Mouse (Mus musculus) layer of hippocampus, adult 11-12 months (tissue): ENCODE results near the gene Cd27.
A peak's percentile ranks its signal among the peaks of the same experiment; 100 is the strongest.
"Not testable (repeated sequence)": the region's sequence is repeated elsewhere in the genome, so short reads cannot be mapped to it uniquely, and the experiment has no call there.

Experiments used
- DNase-seq: peaks from one replicate; pipeline ENCODE4 v3.0.0; 2022; ENCODE audit warnings: low spot score

The Cd27 gene

DNA sequence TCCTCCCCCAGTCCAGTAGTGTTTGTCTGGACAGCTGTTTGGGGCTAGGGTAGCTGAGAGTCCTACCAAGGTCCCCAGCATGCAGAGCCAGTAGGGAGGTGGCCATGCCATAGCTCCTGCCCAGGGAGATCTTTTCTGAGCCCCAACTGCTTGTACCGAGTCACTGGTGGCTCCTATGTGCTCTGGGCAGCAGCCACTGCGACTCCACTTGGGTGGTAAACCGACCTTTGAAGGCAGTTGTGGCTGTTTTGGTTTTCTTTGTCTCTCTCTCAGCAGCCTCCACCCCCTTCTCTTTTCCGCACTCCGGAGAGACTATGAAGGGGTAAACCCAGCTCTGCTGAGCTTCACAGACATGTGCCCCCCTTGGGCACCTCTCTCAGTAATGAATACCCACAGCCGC is at the start of gene Cd27:
TSS of gene Cd27 (minus strand) at position 229 of the 400 bp plus-strand sequence.
- no peak for DNase-seq

DNA sequence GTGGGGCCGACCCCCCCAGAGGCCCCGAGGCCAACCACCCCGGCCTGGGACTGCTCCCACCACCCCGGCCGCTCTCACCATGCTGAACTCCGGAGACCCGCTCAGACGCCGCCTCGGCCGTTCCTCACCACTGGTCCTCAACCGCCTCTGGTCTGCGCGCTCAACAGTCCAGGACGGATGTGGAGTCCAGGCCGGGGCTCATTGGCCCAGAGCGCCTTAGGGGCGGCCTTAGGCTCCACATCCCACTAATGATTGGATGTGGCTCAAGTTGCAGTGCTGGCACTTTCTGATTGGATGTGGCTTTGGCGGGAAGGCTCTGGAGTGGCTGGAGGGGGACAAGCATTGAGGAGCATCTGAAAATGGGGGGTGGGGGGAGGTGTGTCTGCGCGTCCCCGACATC is 49.1 kb upstream of the Cd27 start, which contains the start of gene Tuba3a:
TSS of gene Tuba3a (minus strand) at position 153 of the 400 bp plus-strand sequence.
- DNase-seq = no peak

DNA sequence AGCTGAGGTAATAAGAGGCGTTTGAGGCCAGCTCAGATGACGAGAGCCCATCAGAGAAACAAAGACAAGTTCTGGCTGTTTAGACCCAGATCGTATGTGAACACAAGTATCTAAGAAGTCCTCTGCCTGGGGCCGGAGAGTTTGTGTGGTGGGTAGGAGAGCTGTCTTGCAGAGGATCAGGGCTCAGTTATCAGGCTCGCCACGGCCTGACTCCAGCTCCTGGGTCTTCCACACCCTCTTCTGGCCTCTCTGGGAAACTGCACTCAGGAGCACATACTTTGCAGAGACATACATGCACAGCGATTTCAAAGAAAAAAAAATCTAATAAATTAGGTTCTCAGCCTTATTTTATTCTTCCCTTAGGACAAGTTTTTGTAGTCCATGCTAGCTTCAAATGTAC is 47.9 kb upstream of the Cd27 start:
- DNase-seq = no peak

GRCm38 (mm10) chr6:125284250-125284649 is 47.4 kb upstream of the Cd27 start:
- no peak for DNase-seq

DNA sequence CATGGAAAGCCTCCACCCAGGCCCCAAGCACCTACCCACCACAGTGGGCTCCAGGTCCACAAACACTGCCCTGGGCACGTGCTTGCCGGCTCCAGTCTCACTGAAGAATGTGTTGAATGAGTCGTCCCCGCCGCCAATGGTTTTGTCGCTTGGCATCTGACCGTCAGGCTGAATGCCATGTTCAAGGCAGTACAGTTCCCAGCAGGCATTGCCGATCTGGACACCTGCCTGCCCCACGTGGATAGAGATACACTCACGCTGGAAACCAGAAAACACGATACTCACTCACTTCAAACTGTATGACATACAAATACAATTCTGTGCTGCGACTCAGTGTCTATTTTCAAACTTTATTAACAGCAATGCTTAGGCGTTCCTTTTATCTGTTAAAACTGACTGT is 45.9 kb upstream of the Cd27 start:
- not testable (repeated sequence) for DNase-seq

DNA sequence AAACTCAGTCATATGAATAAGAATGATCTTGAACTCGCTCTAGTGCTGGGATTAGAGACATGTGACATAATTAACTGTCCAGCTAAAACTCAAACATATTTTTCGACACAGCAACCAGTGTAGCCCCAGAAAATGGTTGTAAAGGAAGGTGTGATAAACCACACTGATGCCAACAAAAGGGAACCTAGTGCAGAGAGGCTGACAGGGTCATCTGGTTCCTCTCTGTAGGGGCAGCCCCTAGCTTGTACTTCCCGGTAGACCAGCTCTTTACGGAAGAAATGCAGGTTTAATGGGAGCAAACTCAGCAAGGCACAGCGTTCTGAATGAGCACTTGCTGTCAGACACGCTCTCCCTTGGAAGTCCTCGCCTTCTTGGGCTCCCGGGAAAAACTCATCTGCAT is 42.9 kb upstream of the Cd27 start:
- no peak for DNase-seq

GRCm38 (mm10) chr6:125274841-125275563 is 38.2 kb upstream of the Cd27 start:
- DNase-seq = no peak

- no peak for DNase-seq
Measured at GRCm38 (mm10) chr6:125272228-125272785, 35.5 kb upstream of the Cd27 start.

DNA sequence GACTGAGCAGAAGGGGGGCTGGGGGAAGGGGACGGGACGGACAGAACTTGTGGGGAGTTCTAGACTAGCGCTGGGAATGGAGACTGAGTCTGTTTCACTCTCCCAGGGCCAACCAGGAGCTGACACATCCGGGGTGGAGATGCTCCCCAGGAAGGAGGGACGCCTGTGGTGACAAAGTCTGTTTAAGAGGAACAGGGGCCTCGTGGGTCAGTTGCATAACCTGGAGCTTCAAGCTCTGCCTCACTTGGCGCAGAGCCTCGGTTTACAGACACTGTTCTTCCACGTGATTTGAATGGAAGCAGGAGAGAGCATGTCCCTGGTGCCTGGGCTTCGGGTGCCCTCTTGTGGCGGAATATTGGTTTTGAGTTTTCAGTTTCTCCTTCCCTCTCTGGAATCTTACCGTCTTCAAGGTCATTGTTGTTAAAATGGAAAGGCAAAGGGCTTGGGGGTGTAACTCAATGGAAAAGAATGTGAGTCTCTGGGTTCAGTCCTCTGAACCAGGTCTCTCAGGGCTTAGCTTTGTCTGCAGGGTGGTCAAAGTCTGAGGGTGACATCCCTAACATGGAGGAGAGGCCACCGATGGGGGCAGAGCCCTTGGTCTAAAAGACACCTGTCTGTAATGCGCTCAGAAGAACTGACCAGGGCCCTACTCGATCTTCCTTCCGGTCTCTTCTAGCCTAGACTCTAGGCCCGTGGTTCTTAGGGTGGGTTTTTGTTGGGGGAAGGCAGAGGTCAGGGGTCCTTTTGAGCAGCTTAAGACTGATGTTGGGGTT is 34.8 kb upstream of the Cd27 start:
- DNase-seq = peak; percentile 96

GRCm38 (mm10) chr6:125268799-125269198 is 32.0 kb upstream of the Cd27 start:
- no peak for DNase-seq

DNA sequence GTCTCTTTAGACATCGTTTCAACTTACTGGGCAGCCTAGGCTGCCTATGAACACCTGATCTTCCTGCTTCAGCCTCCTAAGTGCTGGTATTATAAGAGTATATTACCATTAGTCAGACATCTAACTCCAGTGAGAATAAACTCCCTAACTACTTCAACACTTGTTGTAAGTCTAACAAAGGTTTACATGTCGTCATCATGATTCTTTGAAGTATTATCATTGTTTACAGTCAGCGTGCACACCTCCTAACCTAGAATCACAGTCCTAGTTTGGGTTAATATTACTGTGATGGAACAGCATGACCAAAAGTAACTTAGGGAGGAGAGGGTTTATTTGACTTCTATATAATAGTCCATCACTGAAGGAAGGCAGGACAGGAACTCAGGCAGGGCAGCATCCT is 30.7 kb upstream of the Cd27 start:
- no peak for DNase-seq

- DNase-seq = not testable (repeated sequence)
Measured at GRCm38 (mm10) chr6:125266600-125266999, 29.8 kb upstream of the Cd27 start.

DNA sequence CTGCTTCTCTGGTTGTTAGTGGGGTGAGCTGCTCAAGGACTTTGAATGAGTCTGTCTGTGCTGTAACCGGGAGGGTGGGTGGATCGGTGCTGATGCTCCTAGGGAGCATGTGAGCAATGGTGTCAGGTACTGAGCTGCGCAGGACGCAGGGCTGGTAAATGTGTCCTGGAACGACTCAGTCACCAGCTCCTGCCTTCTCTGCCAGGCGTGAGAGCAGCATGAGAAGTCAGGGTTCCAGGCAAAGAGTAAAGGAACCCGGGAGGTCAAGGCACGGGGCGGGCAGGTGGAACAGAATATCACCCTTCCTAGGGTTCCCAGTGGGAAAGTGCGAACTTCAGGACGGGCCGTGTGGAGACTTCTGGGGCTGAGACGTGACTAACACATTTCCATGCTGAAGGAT is 29.3 kb upstream of the Cd27 start:
- DNase-seq = no peak

DNA sequence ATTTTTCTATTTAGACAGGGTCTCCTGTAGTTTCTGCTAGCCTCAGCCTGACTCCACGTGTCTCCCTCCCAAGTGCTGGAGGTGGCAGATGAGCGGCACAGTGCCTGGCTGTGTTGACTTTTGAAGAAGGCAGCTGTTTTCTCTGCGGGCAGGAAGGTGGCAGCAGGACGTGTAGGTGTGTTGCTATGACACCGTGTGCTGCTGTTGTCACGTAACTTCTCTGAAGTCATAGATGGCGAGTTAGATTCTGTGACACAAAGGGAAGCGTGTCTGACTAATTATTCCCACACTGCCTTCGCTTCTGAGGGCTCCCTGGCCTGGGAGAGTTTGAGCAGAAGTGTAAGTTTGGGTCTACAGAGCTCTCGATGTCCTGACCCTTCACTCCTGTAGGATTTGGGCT is 28.4 kb upstream of the Cd27 start:
- no peak for DNase-seq

- DNase-seq = no peak
Measured at GRCm38 (mm10) chr6:125264219-125264618, 27.4 kb upstream of the Cd27 start.

DNA sequence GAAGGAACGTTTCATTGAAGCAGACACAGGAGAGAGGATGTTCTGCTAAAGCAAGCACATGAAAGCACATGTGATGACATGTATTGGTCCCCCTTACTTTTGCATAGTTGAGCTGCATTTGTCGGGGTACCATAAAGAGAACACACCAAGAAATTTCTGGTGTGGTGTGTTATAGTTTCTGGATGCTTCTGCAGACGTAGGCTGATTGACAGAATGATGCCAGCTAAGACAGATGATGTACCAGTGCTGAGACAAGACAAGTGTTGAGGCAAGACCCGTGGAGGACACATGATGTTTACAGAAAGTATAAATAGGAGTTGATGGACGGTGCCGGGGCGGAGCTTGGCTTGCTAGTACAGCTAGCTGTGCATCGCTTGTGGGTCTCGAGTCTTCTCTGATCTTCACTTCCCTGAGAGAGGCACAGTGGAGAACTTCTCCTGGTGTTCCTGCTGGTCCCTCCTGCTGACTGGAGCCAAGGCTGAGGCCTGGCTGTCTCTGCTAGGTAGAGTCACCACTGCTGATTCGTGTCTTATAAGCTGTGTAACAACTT is 23.3 kb upstream of the Cd27 start:
- no peak for DNase-seq

- peak; percentile 57 for DNase-seq
Measured at GRCm38 (mm10) chr6:125256222-125256966, 19.6 kb upstream of the Cd27 start.

DNA sequence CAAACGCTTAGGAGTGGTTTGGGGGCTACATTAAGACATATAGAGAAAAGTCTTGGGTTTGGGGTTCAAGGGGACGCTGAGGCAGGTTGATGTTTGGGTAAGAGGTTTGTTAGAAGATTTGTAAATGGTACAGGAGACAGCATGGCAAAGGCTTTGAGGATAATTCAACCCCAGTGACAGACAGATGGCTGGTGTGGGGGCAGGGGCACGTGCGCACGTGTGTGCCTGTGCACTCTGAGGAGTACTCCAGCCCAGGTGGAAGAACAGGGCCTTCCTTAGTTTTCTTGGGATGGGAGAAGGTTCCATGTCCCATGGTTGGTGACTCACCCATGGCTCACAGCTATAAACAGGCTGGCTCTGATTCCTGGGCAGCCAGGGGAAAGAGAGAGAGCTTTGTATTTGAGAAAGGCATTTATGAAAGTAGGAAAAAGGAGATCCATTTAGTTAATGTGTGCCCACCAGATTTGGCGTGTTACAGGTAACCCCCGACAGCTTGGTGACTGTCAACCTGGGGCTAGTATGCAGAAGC is 18.8 kb upstream of the Cd27 start:
- no peak for DNase-seq

- DNase-seq = peak; percentile 21
Measured at GRCm38 (mm10) chr6:125253863-125254715, 17.3 kb upstream of the Cd27 start.

DNA sequence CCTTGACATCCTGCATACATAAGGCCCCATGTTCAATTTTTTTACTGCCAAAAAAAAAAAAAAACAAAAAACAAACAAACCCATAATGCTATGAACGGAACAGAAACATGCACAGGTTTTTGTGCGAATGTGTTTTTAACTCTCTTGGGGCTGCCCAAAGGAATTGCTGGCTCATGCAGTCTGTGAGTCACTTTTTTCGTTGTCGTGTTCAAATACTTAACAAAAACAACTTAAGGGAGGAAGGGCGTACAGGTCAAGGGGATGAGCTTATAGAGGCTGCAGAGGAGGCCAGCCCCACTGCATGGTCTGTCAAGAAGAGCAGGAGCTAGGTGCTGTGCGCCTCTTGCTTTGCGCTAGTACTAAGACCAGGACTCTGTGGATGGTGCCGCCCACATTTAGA is 15.9 kb upstream of the Cd27 start:
- no peak for DNase-seq

- peak; percentile 26 for DNase-seq
Measured at GRCm38 (mm10) chr6:125252285-125252684, 15.5 kb upstream of the Cd27 start.
